Mouse (Mus musculus) megakaryocyte, embryonic 14.5 days (primary cell): Measurements from ENCODE around the gene Supt20.

ENCODE experiments used
- FLI1 ChIP-seq: IDR thresholded peaks from 2 replicates; pipeline ENCODE4 v1.6.1; 2012; ENCODE audit warnings: low read length, inconsistent platforms, mixed read lengths
- GATA1 ChIP-seq: IDR thresholded peaks from 3 replicates; pipeline ENCODE4 v1.6.1; 2012; ENCODE audit warnings: mixed read lengths, low read length, inconsistent platforms, borderline replicate concordance

- TF ChIP-seq GATA1 (no peak), FLI1 (no peak)
Observed at GRCm38 (mm10) chr3:54766034-54766433, 73.4 kb downstream of the Supt20 start.
